Mouse (Mus musculus) myocyte (in vitro differentiated cells): ENCODE data around the gene Mtmr4.

ENCODE experiments used
- CEBPB ChIP-seq: IDR thresholded peaks from 2 replicates; pipeline ENCODE4 v1.6.1; 2011; ENCODE audit warnings: mild to moderate bottlenecking, moderate library complexity; ENCODE audit not compliant: poor library complexity, insufficient read depth, severe bottlenecking
- E2F4 ChIP-seq: IDR thresholded peaks from one replicate; pipeline ENCODE4 v1.6.1; 2011; ENCODE audit warnings: mild to moderate bottlenecking, control low read depth, moderate library complexity; ENCODE audit not compliant: insufficient read depth
- MYOD1 ChIP-seq, 3 experiments: IDR thresholded peaks; one replicate each; pipeline ENCODE4 v1.6.1; 2011; ENCODE audit warnings: control low read depth in 2 of 3, low read depth in 2 of 3, mild to moderate bottlenecking in 2 of 3, moderate library complexity in 1 of 3; ENCODE audit not compliant: insufficient read length in 2 of 3, control insufficient read depth in 1 of 3
- MYOG ChIP-seq, 3 experiments: IDR thresholded peaks; one replicate each; pipeline ENCODE4 v1.6.1; 2011; ENCODE audit warnings: control low read depth in 2 of 3, low read depth in 2 of 3, mild to moderate bottlenecking in 2 of 3; ENCODE audit not compliant: insufficient read length in 2 of 3, control insufficient read depth in 1 of 3, insufficient read depth in 1 of 3
- POLR2A ChIP-seq: IDR thresholded peaks from one replicate; pipeline ENCODE4 v1.6.1; 2011; ENCODE audit warnings: low read depth, mild to moderate bottlenecking, control low read depth, moderate library complexity; ENCODE audit not compliant: insufficient read length
- POLR2AphosphoS2 ChIP-seq: IDR thresholded peaks from one replicate; pipeline ENCODE4 v1.6.1; 2011; ENCODE audit warnings: low read depth, control low read depth; ENCODE audit not compliant: insufficient read length
- TCF12 ChIP-seq: IDR thresholded peaks from one replicate; pipeline ENCODE4 v1.6.1; 2011; ENCODE audit warnings: mild to moderate bottlenecking, control low read depth; ENCODE audit not compliant: poor library complexity, insufficient read depth, severe bottlenecking
- TCF3 ChIP-seq: IDR thresholded peaks from one replicate; pipeline ENCODE4 v1.6.1; 2011; ENCODE audit warnings: low read depth, control low read depth; ENCODE audit not compliant: insufficient read length
- USF1 ChIP-seq: IDR thresholded peaks from one replicate; pipeline ENCODE4 v1.6.1; 2011; ENCODE audit warnings: low read depth, mild to moderate bottlenecking, control low read depth, moderate library complexity

GRCm38 (mm10) chr11:87571361-87571950, 20.5 kb upstream of the Mtmr4 start:
- TF ChIP-seq CEBPB (no peak), POLR2AphosphoS2 (no peak), MYOG (IDR thresholded peaks at IDR 0.05; ENCODE audit: control insufficient read depth in 1 of 3, insufficient read depth in 1 of 3, insufficient read length in 2 of 3, low read depth in 2 of 3) (no peak), POLR2A (no peak), USF1 (no peak), MYOD1 (IDR thresholded peaks at IDR 0.05; ENCODE audit: control insufficient read depth in 1 of 3, insufficient read length in 2 of 3, low read depth in 2 of 3) (no peak), TCF12 (no peak), E2F4 (no peak), TCF3 (no peak)
